Mouse (Mus musculus): ENCODE data around the gene Kansl2.

GRCm38 (mm10) chr15:98579310-98579709, 45.2 kb upstream of the Kansl2 start:
- TF ChIP-seq EP300 (IDR thresholded peaks at IDR 0.05; ENCODE audit: low read depth) (no peak), CTCF (IDR thresholded peaks at IDR 0.05; ENCODE audit: low read depth) (no peak)
